Mouse (Mus musculus) lung, postnatal 36 days (tissue): ENCODE measurements around the gene Tjp1.

ENCODE experiments used
- DNase-seq: peaks from one replicate; pipeline ENCODE4 v3.0.0; 2022; ENCODE audit warnings: mixed read lengths

Gene Tjp1

GRCm38 (mm10) chr7:65484170-65484778 lies 43.3 kb downstream of the Tjp1 start:
- DNase-seq: no peak

GRCm38 (mm10) chr7:65482216-65482615 lies 45.4 kb downstream of the Tjp1 start:
- no peak for DNase-seq

- no peak for DNase-seq
These were observed 55.5 kb downstream of the Tjp1 start for GRCm38 (mm10) chr7:65472048-65472447.

- no peak for DNase-seq
These were observed 56.2 kb downstream of the Tjp1 start for GRCm38 (mm10) chr7:65471406-65471805.

- DNase-seq: peak; percentile 82
These were observed 57.4 kb downstream of the Tjp1 start for GRCm38 (mm10) chr7:65470214-65470613.

- peak; percentile 88 for DNase-seq
These were observed 57.9 kb downstream of the Tjp1 start for GRCm38 (mm10) chr7:65469666-65470065.

DNA sequence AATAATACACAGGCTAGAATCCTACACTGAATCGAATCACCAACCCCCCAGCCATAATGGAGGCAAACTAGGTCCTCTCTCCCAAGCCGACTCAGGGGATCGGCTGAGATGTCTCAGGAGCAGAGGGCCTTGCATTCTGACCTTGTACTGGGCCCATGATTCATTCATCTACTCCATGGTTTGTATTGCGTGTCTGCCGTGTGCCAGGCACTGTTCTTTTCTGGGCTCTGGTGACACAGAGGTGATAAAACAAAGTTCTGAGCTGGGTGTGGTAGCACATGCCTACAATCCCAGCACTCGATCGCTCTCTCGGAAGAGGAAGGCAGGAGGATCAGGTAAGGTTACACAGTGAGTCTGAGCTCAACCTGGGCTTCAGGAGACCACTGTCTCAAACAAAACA lies 59.4 kb downstream of the Tjp1 start:
- DNase-seq: peak; percentile 43

GRCm38 (mm10) chr7:65467306-65468021 lies 60.1 kb downstream of the Tjp1 start:
- no peak for DNase-seq

DNA sequence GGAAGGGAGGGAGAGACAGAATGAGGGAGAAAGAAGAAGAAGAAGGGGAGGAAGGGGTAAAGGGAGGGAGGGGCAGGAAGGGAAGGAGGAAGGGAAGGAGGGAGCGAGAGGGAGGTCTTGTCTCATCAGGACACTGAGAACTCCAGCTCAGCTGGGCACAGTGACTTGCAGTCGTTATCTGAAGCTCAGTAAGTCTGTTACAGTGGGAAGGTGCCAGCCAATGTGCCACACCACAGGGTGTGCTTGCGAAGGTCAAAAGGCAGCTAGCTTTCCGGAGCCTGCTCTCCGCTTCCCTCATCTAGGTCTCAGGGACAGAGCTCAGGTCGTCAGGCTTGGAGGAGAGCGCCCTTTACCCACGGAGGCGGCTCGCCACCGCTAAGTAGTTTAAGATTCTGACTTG lies 61.4 kb downstream of the Tjp1 start:
- DNase-seq: no peak

GRCm38 (mm10) chr7:65464518-65465037 lies 63.0 kb downstream of the Tjp1 start:
- no peak for DNase-seq

DNA sequence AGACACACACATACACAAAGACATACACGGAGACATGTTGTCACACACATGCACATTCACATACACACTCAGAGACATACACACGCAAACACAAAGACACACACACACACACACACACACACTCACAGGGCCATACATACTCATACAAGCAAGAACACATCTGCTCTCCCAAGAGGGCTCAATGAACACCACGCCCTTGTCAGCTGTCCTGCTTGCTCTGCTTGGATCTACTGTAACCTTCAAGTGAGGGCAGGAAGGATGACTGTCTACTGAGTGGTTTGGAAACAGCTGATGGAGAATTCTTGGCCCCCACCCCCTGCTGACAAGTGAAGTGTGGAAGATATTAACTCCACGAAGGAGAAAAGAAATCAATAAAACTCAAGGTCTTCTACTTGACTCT lies 64.1 kb downstream of the Tjp1 start:
- no peak for DNase-seq

- DNase-seq: peak; percentile 51
These were observed 66.2 kb downstream of the Tjp1 start for GRCm38 (mm10) chr7:65461412-65461811.

DNA sequence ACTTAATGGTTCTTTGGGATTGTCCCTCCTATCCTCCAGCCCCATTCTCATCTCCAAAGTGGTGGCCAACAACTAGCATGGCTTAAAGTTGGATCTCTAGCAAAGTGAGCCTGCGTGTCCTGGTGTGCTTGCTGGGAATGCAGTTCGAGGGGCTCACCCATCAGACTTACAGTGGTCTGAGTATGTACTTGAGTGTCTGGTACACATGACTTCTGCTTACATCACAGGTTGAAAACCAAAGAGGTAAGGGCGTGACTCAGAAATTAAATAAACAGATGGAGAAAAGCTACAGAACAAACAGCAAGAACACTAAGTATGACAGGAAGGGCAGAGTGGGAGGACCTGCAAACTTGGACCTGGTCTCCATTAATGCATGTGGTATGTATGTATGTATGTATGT lies 67.4 kb downstream of the Tjp1 start:
- peak; percentile 50 for DNase-seq

- DNase-seq: peak; percentile 84
These were observed 71.5 kb downstream of the Tjp1 start for GRCm38 (mm10) chr7:65456031-65456430.

GRCm38 (mm10) chr7:65455208-65455607 lies 72.4 kb downstream of the Tjp1 start:
- no peak for DNase-seq

GRCm38 (mm10) chr7:65454269-65454668 lies 73.3 kb downstream of the Tjp1 start:
- no peak for DNase-seq

DNA sequence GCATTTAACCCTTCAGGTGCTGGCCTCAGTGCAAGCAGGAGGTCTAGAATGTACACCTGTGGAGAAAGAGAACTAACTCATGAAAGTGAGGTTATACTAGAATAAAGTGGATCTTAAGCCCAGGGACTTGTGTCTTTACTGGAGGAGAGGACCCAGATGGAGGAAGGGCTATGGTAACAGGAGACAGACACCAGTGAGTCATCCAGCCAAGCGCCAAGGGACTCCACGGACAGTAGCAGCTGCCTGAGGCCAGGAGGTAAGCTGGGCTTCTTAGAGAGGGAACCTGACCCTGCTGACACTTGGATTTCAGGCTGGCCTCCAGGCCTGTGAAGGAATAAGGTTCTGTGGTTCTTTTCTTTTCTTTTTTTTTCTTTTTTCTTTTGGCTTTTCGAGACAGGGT lies 75.3 kb downstream of the Tjp1 start:
- no peak for DNase-seq

DNA sequence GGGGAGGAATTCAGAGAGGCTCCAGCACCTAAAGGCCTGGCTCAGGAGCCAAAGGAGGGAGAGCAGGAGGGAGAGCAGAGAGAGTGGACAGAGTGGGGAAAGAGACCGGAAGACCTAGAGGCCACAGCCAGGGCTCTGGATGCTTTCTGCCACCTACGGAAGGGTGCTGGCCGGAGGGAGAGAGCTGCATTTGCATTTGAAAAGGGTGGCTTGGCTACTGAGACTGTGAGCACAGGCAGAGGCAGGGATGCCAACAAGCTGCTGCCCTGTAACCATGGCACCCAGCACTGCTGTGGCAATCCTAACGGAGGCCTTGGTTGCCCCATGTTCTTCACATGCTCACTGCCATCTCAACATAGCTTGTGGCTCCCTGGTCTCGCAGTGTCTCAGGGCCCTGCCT lies 77.4 kb downstream of the Tjp1 start:
- DNase-seq: no peak

- no peak for DNase-seq
These were observed 86.1 kb downstream of the Tjp1 start for GRCm38 (mm10) chr7:65441505-65441904.

GRCm38 (mm10) chr7:65439518-65439917 lies 88.1 kb downstream of the Tjp1 start:
- no peak for DNase-seq

- peak; percentile 54 for DNase-seq
These were observed 89.4 kb downstream of the Tjp1 start for GRCm38 (mm10) chr7:65438146-65438545.

DNA sequence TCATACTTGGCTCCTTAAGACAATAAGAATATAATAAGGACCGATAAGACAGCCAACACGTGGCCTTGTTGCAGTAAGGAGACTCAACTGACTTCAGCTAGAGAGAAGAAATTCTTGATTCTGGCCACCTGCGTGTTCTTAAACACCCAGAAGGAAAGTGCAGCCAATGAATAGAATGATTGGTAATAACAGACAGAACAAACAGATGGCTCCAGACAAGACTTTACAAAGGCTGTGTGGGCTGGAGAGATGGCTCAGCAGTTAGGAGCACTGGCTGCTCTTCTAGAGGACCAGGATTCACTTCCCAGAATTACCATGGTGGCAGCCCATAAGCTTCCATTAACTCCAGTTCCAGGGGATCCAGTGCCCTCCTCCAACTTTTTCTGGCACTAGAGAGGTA lies 90.7 kb downstream of the Tjp1 start:
- DNase-seq: no peak

DNA sequence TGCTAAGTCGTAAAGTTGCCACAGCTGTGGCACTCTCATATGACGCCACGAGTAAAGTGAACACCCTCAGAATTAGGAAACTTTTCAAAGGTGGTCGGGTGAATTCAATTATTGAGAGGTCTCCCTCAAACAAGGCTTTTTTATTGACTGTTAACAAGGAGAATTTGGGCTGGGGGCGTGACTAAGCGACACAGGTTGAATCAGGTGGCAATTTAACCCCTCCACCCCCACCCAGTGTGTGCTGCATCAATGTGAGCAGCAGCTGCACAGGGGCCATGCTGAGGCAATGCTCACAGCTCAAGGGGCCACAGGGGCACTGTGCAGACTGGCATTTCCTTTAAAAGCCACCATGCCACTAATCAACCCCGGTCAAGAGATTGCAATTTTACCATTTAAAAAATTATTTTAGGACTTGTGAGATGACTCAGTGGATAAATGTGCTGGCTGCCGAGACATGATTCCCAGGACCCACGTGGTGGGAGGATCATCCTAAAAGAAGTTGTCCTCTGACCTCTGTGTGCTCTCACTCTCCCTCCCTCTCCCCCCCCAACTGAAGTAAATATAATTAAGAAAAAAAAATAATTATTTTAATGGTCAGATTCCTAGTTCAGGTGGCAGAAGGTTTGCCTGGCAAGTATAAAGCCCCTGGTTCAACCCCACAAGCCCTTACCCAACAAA lies 96.4 kb downstream of the Tjp1 start:
- no peak for DNase-seq

DNA sequence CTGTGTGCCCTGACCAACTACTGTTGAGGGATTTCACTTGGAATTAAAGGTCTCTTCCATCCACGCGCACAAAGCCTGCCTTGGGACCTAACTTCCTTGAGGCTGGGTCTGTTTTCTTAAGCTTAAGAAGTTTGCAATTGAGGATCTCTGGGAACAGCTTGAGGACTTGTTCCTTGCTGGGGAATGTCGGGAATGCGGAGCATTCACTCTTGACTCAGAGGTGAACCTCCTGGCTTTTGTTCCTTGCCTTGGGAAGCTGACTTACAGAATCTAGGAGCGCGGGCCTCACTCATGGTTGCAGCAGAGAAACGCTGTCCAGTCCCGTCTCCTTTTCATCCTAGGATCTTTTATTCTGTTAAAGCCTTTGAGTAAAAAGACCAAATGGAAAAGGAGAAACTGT lies 97.2 kb downstream of the Tjp1 start:
- peak; percentile 76 for DNase-seq
